Mouse (Mus musculus) cerebellum, adult 2 months (tissue): ENCODE results near the gene Slc4a4. TPM values are rescaled to one million over a fixed set of nuclear protein-coding genes. Genes with fewer than 3 reads are reported as not detected.
A peak's percentile ranks its signal among the peaks of the same experiment; 100 is the strongest.
"Not testable (repeated sequence)": the region's sequence is repeated elsewhere in the genome, so short reads cannot be mapped to it uniquely, and the experiment has no call there.

ENCODE experiments used
- DNase-seq, 2 experiments: peaks; one replicate each; pipeline ENCODE4 v3.0.0; 2021
- H3K27ac ChIP-seq: fragments of 200-500 bp; 2 replicates; pipeline ENCODE4 v1.5.1; 2012; ENCODE audit warnings: low read length, control low read depth, inconsistent platforms; ENCODE audit not compliant: insufficient read depth
- H3K27me3 ChIP-seq: fragments of 200-500 bp; 2 replicates; pipeline ENCODE4 v1.6.1; 2012; ENCODE audit warnings: inconsistent platforms, mild to moderate bottlenecking, low read length, moderate library complexity; ENCODE audit not compliant: control insufficient read depth, insufficient read depth
- H3K4me1 ChIP-seq: fragments of 200-500 bp; 2 replicates; pipeline ENCODE4 v1.6.1; 2011; ENCODE audit warnings: low read length; ENCODE audit not compliant: control insufficient read depth, insufficient read depth
- H3K4me3 ChIP-seq: fragments of 200-500 bp; replicated peaks from 2 replicates; pipeline ENCODE3; 2011; ENCODE audit warnings: mild to moderate bottlenecking, low read depth, low read length, control low read depth; ENCODE audit not compliant: insufficient read depth
- CTCF ChIP-seq: fragments of 200-500 bp; IDR thresholded peaks from 2 replicates; pipeline ENCODE4 v1.5.1; 2011; ENCODE audit warnings: low read depth, mild to moderate bottlenecking, control low read depth, low read length, moderate library complexity, borderline replicate concordance; ENCODE audit not compliant: insufficient read depth
- POLR2A ChIP-seq: fragments of 200-500 bp; IDR thresholded peaks from 2 replicates; pipeline ENCODE4 v1.6.1; 2011; ENCODE audit warnings: low read length, control low read depth, borderline replicate concordance; ENCODE audit not compliant: insufficient read depth
- WGBS: fragments of 180-500 bp; shearing (Covaris S2); methylation state at CpG from one replicate; pipeline ENCODE4 v1.1.7; 2018; 5-methylcytosine and 5-hydroxymethylcytosine counted together
- polyA plus RNA-seq: library from polyadenylated mRNA; depleted of rRNA; stranded (reverse); fragments of >200 nt; gene quantifications from 2 replicates; pipeline ENCODE4 v1.2.3, GENCODE M21; 2012

Slc4a4 gene
- polyA plus RNA-seq, 1 experiment, result 118 TPM

DNA sequence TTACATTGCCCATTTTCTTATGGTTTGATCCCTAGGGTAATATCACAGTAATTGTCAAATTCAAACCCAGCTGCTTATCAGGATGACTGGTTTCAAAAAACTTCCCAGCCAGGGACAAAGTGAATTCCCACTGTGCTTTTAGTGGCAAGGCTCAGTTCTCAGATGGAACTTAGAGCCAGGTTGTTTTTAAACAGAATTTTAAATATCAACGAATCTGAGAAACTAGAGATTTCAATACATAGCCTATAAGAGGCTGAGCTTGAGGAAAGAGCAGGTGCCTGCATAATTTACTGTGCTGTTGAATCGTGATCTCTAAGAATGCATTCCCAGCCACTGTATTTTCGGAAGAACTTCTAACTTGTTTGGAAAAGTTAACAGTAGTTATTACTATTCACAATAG, 213.3 kb downstream of the Slc4a4 start:
- no peak overlapping the region for H3K27ac ChIP-seq
- WGBS, result 67% methylated on average over 3 of the region's 3 CpGs
- no peak for DNase-seq
- no peaks in the 10 kb centered on the region; the same call in 1 of the 2 replicates for H3K27me3 ChIP-seq
- TF ChIP-seq CTCF (no peak), POLR2A (no peak)
- H3K4me1 ChIP-seq, result peaks cover 13% of the 10 kb centered on the region; the same call in 1 of the 2 replicates
- no peak overlapping the region for H3K4me3 ChIP-seq

- H3K4me1 ChIP-seq, result peaks cover 14% of the 10 kb centered on the region
- 48% methylated on average over 4 of the region's 4 CpGs for WGBS
- no peak for TF ChIP-seq CTCF
- TF ChIP-seq POLR2A, result no peak
- DNase-seq, result no peak
- H3K4me3 ChIP-seq, result no peak overlapping the region
- H3K27me3 ChIP-seq, result no peaks in the 10 kb centered on the region; the same call in 1 of the 2 replicates
- H3K27ac ChIP-seq, result no peak overlapping the region
These were observed 215.9 kb downstream of the Slc4a4 start for GRCm38 (mm10) chr5:89102560-89102959.

DNA sequence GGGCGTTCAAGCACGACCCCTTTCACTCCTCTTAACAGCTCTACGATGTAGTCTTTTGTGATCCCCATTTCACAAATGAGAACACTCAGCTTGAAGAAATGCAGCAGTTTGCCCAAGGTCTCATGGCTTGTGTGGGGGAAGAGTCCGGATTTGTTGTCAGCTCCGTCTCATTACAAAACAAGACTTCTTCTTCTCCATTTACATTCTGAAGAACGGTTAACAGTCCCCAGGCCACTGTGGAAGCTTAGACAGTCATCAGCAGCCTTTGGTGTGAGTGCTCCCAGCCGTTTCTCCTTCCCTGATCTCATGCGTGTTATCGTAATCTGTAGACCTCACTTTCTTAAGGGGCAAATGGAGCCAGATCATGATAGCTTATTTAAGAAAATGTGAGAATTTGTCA, 218.7 kb downstream of the Slc4a4 start:
- Histone ChIP-seq H3K4me1 (peaks cover 16% of the 10 kb centered on the region), H3K27me3 (no peaks in the 10 kb centered on the region; the same call in 1 of the 2 replicates), H3K4me3 (no peak overlapping the region), H3K27ac (no peak overlapping the region)
- TF ChIP-seq POLR2A, result no peak
- no peak for TF ChIP-seq CTCF
- 72% methylated on average over 9 of the region's 9 CpGs for WGBS
- no peak for DNase-seq

DNA sequence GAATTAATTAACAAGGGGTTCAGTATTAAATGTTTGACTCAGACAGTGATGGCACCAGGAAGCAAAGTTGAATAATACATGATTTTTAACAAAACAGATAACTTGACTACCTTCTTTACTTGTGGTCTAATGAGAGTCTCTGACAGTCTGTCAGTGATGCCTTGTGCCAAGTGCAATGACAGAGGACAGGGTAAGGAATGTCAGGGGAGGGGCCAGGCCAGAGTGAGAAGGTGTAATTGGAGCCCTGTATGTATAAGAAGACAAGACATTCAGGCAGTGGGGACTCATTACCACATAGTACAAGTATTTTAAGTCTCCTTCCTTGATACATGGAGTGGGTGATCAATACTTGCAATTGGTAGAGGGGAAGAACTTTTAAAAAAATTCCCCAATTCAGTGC, 219.6 kb downstream of the Slc4a4 start:
- Histone ChIP-seq H3K4me3 (no peak overlapping the region), H3K27ac (no peak overlapping the region), H3K27me3 (no peaks in the 10 kb centered on the region; the same call in 1 of the 2 replicates), H3K4me1 (peaks cover 19% of the 10 kb centered on the region)
- DNase-seq, result no peak
- TF ChIP-seq CTCF (no peak), POLR2A (no peak)

DNA sequence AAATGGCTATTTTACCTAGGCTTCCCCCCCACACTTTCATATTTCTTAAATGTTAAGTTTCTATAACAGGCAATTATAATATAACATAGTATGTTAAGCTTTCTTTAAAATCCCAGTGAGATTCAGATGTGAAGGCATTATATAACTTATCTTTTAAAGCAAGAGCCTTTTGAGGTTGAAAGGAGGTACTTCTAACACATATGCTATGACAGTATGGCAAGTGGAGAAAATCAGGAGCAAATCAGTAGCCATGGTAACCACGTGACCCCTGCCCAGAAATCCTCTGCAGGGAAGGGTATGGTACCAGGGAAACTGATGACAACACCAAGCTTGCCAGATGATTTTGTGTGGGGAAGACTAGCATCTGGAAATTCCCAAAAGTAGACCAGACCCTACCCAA, 222.2 kb downstream of the Slc4a4 start:
- Histone ChIP-seq H3K27ac (no peak overlapping the region), H3K4me3 (no peak overlapping the region), H3K27me3 (no peaks in the 10 kb centered on the region), H3K4me1 (peaks cover 16% of the 10 kb centered on the region)
- no peak for DNase-seq
- TF ChIP-seq POLR2A, result no peak
- no peak for TF ChIP-seq CTCF
- WGBS, result 68% methylated on average over 1 of the region's 1 CpGs

DNA sequence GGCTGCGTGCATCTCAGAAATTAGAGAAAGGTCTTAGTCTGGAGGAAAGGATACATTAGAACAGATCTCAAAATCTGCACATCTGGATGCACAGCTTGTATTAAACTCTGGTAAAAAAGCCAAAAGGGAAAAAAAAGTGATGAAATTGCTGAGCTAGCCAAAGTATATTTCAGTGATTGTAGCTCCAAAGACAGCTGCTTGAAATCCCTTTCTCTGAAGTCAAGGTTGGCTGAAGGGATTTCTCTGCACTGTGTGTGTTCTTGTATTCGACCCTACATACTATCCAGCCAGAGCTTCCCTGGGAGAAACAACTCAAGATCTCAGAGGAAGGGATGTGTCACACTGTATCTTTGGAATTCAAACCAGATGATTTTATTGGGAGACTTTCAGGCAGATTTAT, 223.2 kb downstream of the Slc4a4 start:
- H3K4me3 ChIP-seq, result no peak overlapping the region
- TF ChIP-seq POLR2A (no peak), CTCF (no peak)
- no peak for DNase-seq
- peaks cover 16% of the 10 kb centered on the region for H3K4me1 ChIP-seq
- H3K27me3 ChIP-seq, result no peaks in the 10 kb centered on the region
- 80% methylated on average over 2 of the region's 2 CpGs for WGBS
- no peak overlapping the region; the same call in 1 of the 2 replicates for H3K27ac ChIP-seq

DNA sequence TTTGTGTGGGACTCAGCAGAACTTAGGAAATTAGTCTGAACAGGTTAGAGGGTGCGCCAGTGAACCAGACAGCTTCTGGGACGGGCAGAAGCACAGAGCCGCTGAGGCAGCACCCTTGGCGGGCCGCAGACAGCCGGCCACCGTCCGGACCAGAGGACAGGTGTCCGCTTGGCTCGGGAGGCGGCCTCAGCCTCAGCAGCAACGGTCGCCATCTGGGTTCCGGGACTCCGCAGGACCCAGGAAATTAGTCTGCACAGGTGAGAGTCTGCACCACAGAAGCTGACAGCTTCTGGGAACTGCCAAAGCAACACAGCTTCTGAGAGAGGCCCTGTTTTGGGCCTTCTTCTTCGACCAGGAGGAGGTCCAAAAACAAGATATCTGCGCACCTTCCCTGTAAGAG, 225.4 kb downstream of the Slc4a4 start:
- DNase-seq, result peak; percentile 65 to 76
- H3K27ac ChIP-seq, H3K27me3 ChIP-seq, H3K4me3 ChIP-seq, H3K4me1 ChIP-seq: not testable (repeated sequence)
- 14% methylated on average over 16 of the region's 17 CpGs for WGBS

- Histone ChIP-seq H3K4me3 (no peak overlapping the region), H3K27me3 (no peaks in the 10 kb centered on the region), H3K27ac (no peak overlapping the region), H3K4me1 (peaks cover 6% of the 10 kb centered on the region; the same call in 1 of the 2 replicates)
- no peak for TF ChIP-seq POLR2A
- no peak for TF ChIP-seq CTCF
- DNase-seq, result no peak
- 64% methylated on average over 1 of the region's 1 CpGs for WGBS
These were observed 234.3 kb downstream of the Slc4a4 start for GRCm38 (mm10) chr5:89120881-89121280.
